Mouse (Mus musculus) ES-Bruce4 (cell line): ENCODE results near the gene Preb. TPM values are rescaled to one million over a fixed set of nuclear protein-coding genes. Genes with fewer than 3 reads are reported as not detected.

Experiments used
- H3K27ac ChIP-seq: 2 replicates; pipeline ENCODE4 v1.5.1; 2012; ENCODE audit warnings: low read length, inconsistent platforms; ENCODE audit not compliant: insufficient read depth
- H3K27me3 ChIP-seq: 2 replicates; pipeline ENCODE4 v1.6.1; 2012; ENCODE audit warnings: mild to moderate bottlenecking, low read length, inconsistent platforms; ENCODE audit not compliant: control insufficient read depth, poor library complexity, insufficient read depth, severe bottlenecking
- H3K36me3 ChIP-seq: 2 replicates; pipeline ENCODE4 v1.6.1; 2012; ENCODE audit warnings: inconsistent platforms, mild to moderate bottlenecking, low read length, moderate library complexity; ENCODE audit not compliant: control insufficient read depth, poor library complexity, insufficient read depth, severe bottlenecking
- H3K4me1 ChIP-seq: one replicate; pipeline ENCODE4 v1.8.1; 2011; ENCODE audit warnings: low read length; ENCODE audit not compliant: control insufficient read depth, insufficient read depth
- H3K4me3 ChIP-seq: 2 replicates; pipeline ENCODE4 v1.5.1; 2011; ENCODE audit warnings: low read depth, mild to moderate bottlenecking, low read length
- H3K9ac ChIP-seq: 2 replicates; pipeline ENCODE4 v1.6.1; 2012; ENCODE audit warnings: low read depth, mild to moderate bottlenecking, inconsistent platforms; ENCODE audit not compliant: poor library complexity, severe bottlenecking
- H3K9me3 ChIP-seq: replicated peaks from 2 replicates; pipeline ENCODE4 v1.6.1; 2012; ENCODE audit warnings: mild to moderate bottlenecking, low read length, inconsistent platforms; ENCODE audit not compliant: control insufficient read depth, poor library complexity, insufficient read depth, severe bottlenecking
- CTCF ChIP-seq: IDR thresholded peaks from one replicate; pipeline ENCODE4 v1.8.1; 2011; ENCODE audit warnings: low read depth, low read length
- EP300 ChIP-seq: IDR thresholded peaks from 2 replicates; pipeline ENCODE4 v1.6.1; 2011; ENCODE audit warnings: low read depth, low read length; ENCODE audit not compliant: insufficient read depth
- POLR2A ChIP-seq: IDR thresholded peaks from one replicate; pipeline ENCODE4 v1.8.1; 2011; ENCODE audit warnings: low read length; ENCODE audit not compliant: insufficient read depth
- polyA plus RNA-seq: library from polyadenylated mRNA; stranded (reverse); fragments of >200 nt; gene quantifications from 2 replicates; pipeline ENCODE4 v1.2.4, GENCODE M21; 2011; ENCODE audit warnings: low read depth; ENCODE audit not compliant: missing spikeins, insufficient read depth, insufficient read length

The Preb gene
- polyA plus RNA-seq, 1 experiment: 71.0 TPM

GRCm38 (mm10) chr5:30969440-30969839 is 9.3 kb upstream of the Preb start:
- no peaks in the 10 kb centered on the region for H3K36me3 ChIP-seq
- H3K27me3 ChIP-seq: no peaks in the 10 kb centered on the region
- H3K4me3 ChIP-seq: no peak overlapping the region
- TF ChIP-seq CTCF: no peak
- no peak for TF ChIP-seq POLR2A
- TF ChIP-seq EP300: no peak
- H3K27ac ChIP-seq: no peak overlapping the region
- H3K9me3 ChIP-seq: no peaks in the 10 kb centered on the region
- no peak overlapping the region for H3K9ac ChIP-seq
- H3K4me1 ChIP-seq: no peaks in the 10 kb centered on the region

GRCm38 (mm10) chr5:30968416-30968815 is 8.3 kb upstream of the Preb start, which contains the start of gene Tcf23:
Gene Tcf23, plus strand, starts transcription at chr5:30968662.
- TF ChIP-seq POLR2A: no peak
- TF ChIP-seq EP300: no peak
- no peak for TF ChIP-seq CTCF
- H3K27me3 ChIP-seq: no peaks in the 10 kb centered on the region
- H3K4me1 ChIP-seq: no peaks in the 10 kb centered on the region
- no peak within 1 kb of the TSS for H3K4me3 ChIP-seq
- no peak within 1 kb of the TSS for H3K9ac ChIP-seq
- H3K36me3 ChIP-seq: no peaks in the 10 kb centered on the region
- H3K9me3 ChIP-seq: no peaks in the 10 kb centered on the region
- H3K27ac ChIP-seq: no peak within 1 kb of the TSS

- no peak overlapping the region for H3K4me3 ChIP-seq
- no peak overlapping the region for H3K9ac ChIP-seq
- no peaks in the 10 kb centered on the region for H3K4me1 ChIP-seq
- no peaks in the 10 kb centered on the region for H3K27me3 ChIP-seq
- TF ChIP-seq EP300 (no peak), POLR2A (no peak), CTCF (no peak)
- no peaks in the 10 kb centered on the region for H3K9me3 ChIP-seq
- H3K36me3 ChIP-seq: no peaks in the 10 kb centered on the region
- H3K27ac ChIP-seq: no peak overlapping the region
Observed at GRCm38 (mm10) chr5:30966189-30966588, 6.0 kb upstream of the Preb start.

GRCm38 (mm10) chr5:30963916-30964315 is 3.8 kb upstream of the Preb start:
- no peak overlapping the region for H3K4me3 ChIP-seq

GRCm38 (mm10) chr5:30961545-30962505 is 1.7 kb upstream of the Preb start:
- Histone ChIP-seq H3K4me3 (no peak overlapping the region), H3K27me3 (no peaks in the 10 kb centered on the region), H3K9me3 (no peaks in the 10 kb centered on the region), H3K4me1 (no peaks in the 10 kb centered on the region), H3K9ac (no peak overlapping the region), H3K27ac (no peak overlapping the region), H3K36me3 (peaks cover 10% of the 10 kb centered on the region; the same call in 1 of the 2 replicates)
- no peak for TF ChIP-seq CTCF
- TF ChIP-seq EP300: no peak
- TF ChIP-seq POLR2A: no peak

More at GRCm38 (mm10) chr5:30963916-30964315, 3.8 kb upstream of the Preb start:
- no peak overlapping the region for H3K27ac ChIP-seq
- H3K9me3 ChIP-seq: no peaks in the 10 kb centered on the region
- H3K9ac ChIP-seq: no peak overlapping the region
- TF ChIP-seq CTCF (no peak), EP300 (no peak), POLR2A (no peak)
- no peaks in the 10 kb centered on the region for H3K27me3 ChIP-seq
- H3K4me1 ChIP-seq: no peaks in the 10 kb centered on the region
- no peaks in the 10 kb centered on the region; the same call in 1 of the 2 replicates for H3K36me3 ChIP-seq

- Histone ChIP-seq H3K27ac (no peak overlapping the region), H3K9ac (peak overlapping the region; percentile 62; the same call in 1 of the 2 replicates), H3K27me3 (no peaks in the 10 kb centered on the region), H3K4me1 (no peaks in the 10 kb centered on the region), H3K36me3 (peaks cover 13% of the 10 kb centered on the region), H3K4me3 (no peak overlapping the region), H3K9me3 (no peaks in the 10 kb centered on the region)
- TF ChIP-seq POLR2A (no peak), CTCF (no peak), EP300 (no peak)
Observed at GRCm38 (mm10) chr5:30960814-30961213, 653 bp upstream of the Preb start.
